ENCODE assay signal across 8 mouse cellular contexts in genomic region chr11:120188102-120188480, GRCm38 (mm10). TPM values are rescaled to one million over a fixed set of nuclear protein-coding genes. Genes with fewer than 3 reads are reported as not detected.
DNase-seq lines count a peak whose midpoint lies in the region; ATAC-seq and TF ChIP-seq lines count a peak whose summit lies in the region.

No protein-coding gene starts in this region.

- WGBS in bone marrow, adult 2 months, result under 1% methylated on average over 24 of the region's 24 CpGs
- under 1% methylated on average over 24 of the region's 24 CpGs for WGBS in forebrain, embryonic 13.5 days
- under 1% methylated on average over 24 of the region's 24 CpGs for WGBS in intestine, embryonic 15.5 days
- under 1% methylated on average over 24 of the region's 24 CpGs for WGBS in lung, embryonic 15.5 days
- under 1% methylated on average over 24 of the region's 24 CpGs for WGBS in stomach, embryonic 14.5 days

- peak overlapping the region; percentile 99 for H3K9ac ChIP-seq in forebrain, embryonic 13.5 days
- H3K9ac ChIP-seq in intestine, embryonic 15.5 days, result peak overlapping the region; percentile 94
- peak overlapping the region; percentile 83 for H3K9ac ChIP-seq in lung, embryonic 15.5 days
- H3K9ac ChIP-seq in stomach, embryonic 14.5 days (replicated peaks; ENCODE audit: low read depth, low read length), result peak overlapping the region; percentile 99

- H3K4me1 ChIP-seq in bone marrow, adult 2 months (ENCODE audit: control insufficient read depth, insufficient read depth, low read length), result no peaks in the 10 kb centered on the region
- H3K4me1 ChIP-seq in forebrain, embryonic 13.5 days, result peaks cover 48% of the 10 kb centered on the region
- peaks cover 45% of the 10 kb centered on the region for H3K4me1 ChIP-seq in intestine, embryonic 15.5 days (replicated peaks)
- peaks cover 51% of the 10 kb centered on the region for H3K4me1 ChIP-seq in lung, embryonic 15.5 days
- peaks cover 48% of the 10 kb centered on the region for H3K4me1 ChIP-seq in stomach, embryonic 14.5 days (ENCODE audit: control insufficient read depth, insufficient read depth, low read length)

- H3K9me3 ChIP-seq in forebrain, embryonic 13.5 days (replicated peaks), result no peaks in the 10 kb centered on the region
- no peaks in the 10 kb centered on the region for H3K9me3 ChIP-seq in intestine, embryonic 15.5 days
- no peaks in the 10 kb centered on the region for H3K9me3 ChIP-seq in lung, embryonic 15.5 days
- no peaks in the 10 kb centered on the region for H3K9me3 ChIP-seq in stomach, embryonic 14.5 days (ENCODE audit: control insufficient read depth, low read depth, low read length)

- no peak overlapping the region for H3K27ac ChIP-seq in bone marrow, adult 2 months (ENCODE audit: control insufficient read depth, insufficient read depth, low read depth, low read length, poor library complexity)
- H3K27ac ChIP-seq in forebrain, embryonic 13.5 days, result peak overlapping the region; percentile 96
- peak overlapping the region; percentile 97; the same call in 1 of the 2 replicates for H3K27ac ChIP-seq in intestine, embryonic 15.5 days
- peak overlapping the region; percentile 93; the same call in 1 of the 2 replicates for H3K27ac ChIP-seq in lung, embryonic 15.5 days
- peak overlapping the region; percentile 97; the same call in 1 of the 2 replicates for H3K27ac ChIP-seq in stomach, embryonic 14.5 days (ENCODE audit: low read length)

- no peak for TF ChIP-seq POLR2A in bone marrow, adult 2 months (IDR thresholded peaks at IDR 0.05; ENCODE audit: borderline replicate concordance, control insufficient read depth, low read depth, low read length)

- H3K4me2 ChIP-seq in forebrain, embryonic 13.5 days, result peak overlapping the region; percentile 98
- H3K4me2 ChIP-seq in intestine, embryonic 15.5 days (replicated peaks), result peak overlapping the region; percentile 79
- peak overlapping the region; percentile 87 for H3K4me2 ChIP-seq in lung, embryonic 15.5 days
- H3K4me2 ChIP-seq in stomach, embryonic 14.5 days (replicated peaks; ENCODE audit: low read depth, low read length), result peak overlapping the region; percentile 94

- peak; percentile 69 for DNase-seq in kidney, adult 18-20 months
- no peak for DNase-seq in kidney, adult 11 months

- no peak for ATAC-seq in forebrain, embryonic 13.5 days
- no peak for ATAC-seq in intestine, embryonic 15.5 days
- ATAC-seq in lung, embryonic 15.5 days (ENCODE audit: borderline replicate concordance, extremely low read depth, low FRiP score, low TSS enrichment), result no peak
- no peak for ATAC-seq in stomach, embryonic 14.5 days (ENCODE audit: insufficient number of reproducible peaks, insufficient read depth, low FRiP score, low read depth)
- no peak for ATAC-seq in megakaryocyte-erythroid progenitor cell, adult 5-6 weeks (replicated peaks; ENCODE audit: low FRiP score, low TSS enrichment, poor library complexity, severe bottlenecking)

- H3K27me3 ChIP-seq in forebrain, embryonic 13.5 days, result no peaks in the 10 kb centered on the region
- H3K27me3 ChIP-seq in intestine, embryonic 15.5 days (replicated peaks), result no peaks in the 10 kb centered on the region
- H3K27me3 ChIP-seq in lung, embryonic 15.5 days, result no peaks in the 10 kb centered on the region
- H3K27me3 ChIP-seq in stomach, embryonic 14.5 days (ENCODE audit: control insufficient read depth, insufficient read depth, low read length), result no peaks in the 10 kb centered on the region

- 0 out of 2 replicates have a peak, but pooled peaks cover 4% of the 10 kb centered on the region for H3K36me3 ChIP-seq in forebrain, embryonic 13.5 days (ENCODE audit: poor library complexity, severe bottlenecking)
- no peaks in the 10 kb centered on the region for H3K36me3 ChIP-seq in intestine, embryonic 15.5 days
- H3K36me3 ChIP-seq in lung, embryonic 15.5 days, result no peaks in the 10 kb centered on the region
- 0 out of 2 replicates have a peak, but pooled peaks cover 4% of the 10 kb centered on the region for H3K36me3 ChIP-seq in stomach, embryonic 14.5 days (ENCODE audit: control insufficient read depth, insufficient read depth, low read length)

- TF ChIP-seq CTCF in bone marrow, adult 2 months (IDR thresholded peaks at IDR 0.05; ENCODE audit: control insufficient read depth, insufficient read depth, low read length), result no peak

- H3K4me3 ChIP-seq in bone marrow, adult 2 months (replicated peaks; ENCODE audit: control insufficient read depth, low read depth, low read length), result peak overlapping the region; percentile 3
- peak overlapping the region; percentile 91 for H3K4me3 ChIP-seq in forebrain, embryonic 13.5 days
- peak overlapping the region; percentile 80 for H3K4me3 ChIP-seq in intestine, embryonic 15.5 days (replicated peaks)
- peak overlapping the region; percentile 63 for H3K4me3 ChIP-seq in lung, embryonic 15.5 days
- H3K4me3 ChIP-seq in stomach, embryonic 14.5 days (ENCODE audit: low read depth, low read length), result peak overlapping the region; percentile 66

RNA-seq across cellular contexts. Expression of gene Slc38a10, which starts 36.9 kb away (rescaled TPM):
- 23.3 and 37.7 TPM in 2 replicates for polyA plus RNA-seq in bone marrow, adult 2 months (2011; ENCODE audit: insufficient read depth, insufficient read length, low replicate concordance, missing spikeins)
- 76.8 and 92.2 TPM in 2 replicates for polyA plus RNA-seq in forebrain, embryonic 13.5 days (2015; fragmentation: Nextera tagmentation; extraction: Ambion mirVana)
- polyA plus RNA-seq in intestine, embryonic 15.5 days (2015; fragmentation: Nextera tagmentation; extraction: Ambion mirVana), result 81.8 and 88.2 TPM in 2 replicates
- polyA plus RNA-seq in lung, embryonic 15.5 days (2015; fragmentation: Nextera tagmentation; extraction: Ambion mirVana), result 91.2 and 92.1 TPM in 2 replicates
- 68.4 and 71.1 TPM in 2 replicates for polyA plus RNA-seq in stomach, embryonic 14.5 days (2014; fragmentation: Nextera tagmentation; extraction: Ambion mirVana)
- total RNA-seq in megakaryocyte-erythroid progenitor cell, adult 5-6 weeks (2014; fragmentation: Nextera tagmentation), result 47.0 and 56.6 TPM in 2 replicates
- total RNA-seq in megakaryocyte-erythroid progenitor cell, adult 5-6 weeks (2017), result 33.2 and 37.4 TPM in 2 replicates

RNA-seq across cellular contexts. Expression of gene Bahcc1, which starts 44.7 kb away (rescaled TPM):
- 2.2 and 5.8 TPM in 2 replicates for polyA plus RNA-seq in bone marrow, adult 2 months (2011; ENCODE audit: insufficient read depth, insufficient read length, low replicate concordance, missing spikeins)
- 17.2 TPM in 2 replicates for polyA plus RNA-seq in forebrain, embryonic 13.5 days (2015; fragmentation: Nextera tagmentation; extraction: Ambion mirVana)
- polyA plus RNA-seq in intestine, embryonic 15.5 days (2015; fragmentation: Nextera tagmentation; extraction: Ambion mirVana), result 5.8 and 7.1 TPM in 2 replicates
- 8.7 and 9.2 TPM in 2 replicates for polyA plus RNA-seq in lung, embryonic 15.5 days (2015; fragmentation: Nextera tagmentation; extraction: Ambion mirVana)
- 12.2 and 13.4 TPM in 2 replicates for polyA plus RNA-seq in stomach, embryonic 14.5 days (2014; fragmentation: Nextera tagmentation; extraction: Ambion mirVana)
- total RNA-seq in megakaryocyte-erythroid progenitor cell, adult 5-6 weeks (2014; fragmentation: Nextera tagmentation), result 25.6 and 30.1 TPM in 2 replicates
- 6.7 and 7.0 TPM in 2 replicates for total RNA-seq in megakaryocyte-erythroid progenitor cell, adult 5-6 weeks (2017)

Comparison
In these comparisons a context has a peak if more than half of its experiments do, and no peak if none do; other contexts are left out.
1. H3K4me3 ChIP-seq: peak in every context shown above with its lines; median percentile 91 in forebrain, embryonic 13.5 days; 80 in intestine, embryonic 15.5 days; 66 in stomach, embryonic 14.5 days; 63 in lung, embryonic 15.5 days; 3 in bone marrow, adult 2 months.